Mouse (Mus musculus): ENCODE results near the gene Gosr2. TPM values are rescaled to one million over a fixed set of nuclear protein-coding genes. Genes with fewer than 3 reads are reported as not detected.

Gosr2 gene
- polyA plus RNA-seq, 1 experiment from 2014 or later: 58.7 TPM

- Histone ChIP-seq H3K9me3 (ENCODE audit: control insufficient read depth, low read length) (no peaks in the 10 kb centered on the region), H3K9ac (ENCODE audit: low read length) (no peak overlapping the region), H3K4me2 (replicated peaks; ENCODE audit: low read depth) (no peak overlapping the region), H3K4me3 (ENCODE audit: low read depth, low read length) (no peak overlapping the region), H3K27ac (replicated peaks) (no peak overlapping the region), H3K36me3 (ENCODE audit: control insufficient read depth, insufficient read depth, low read length) (no peaks in the 10 kb centered on the region), H3K4me1 (replicated peaks; ENCODE audit: control insufficient read depth, insufficient read depth) (no peaks in the 10 kb centered on the region), H3K27me3 (ENCODE audit: control insufficient read depth, insufficient read depth, low read length) (peaks cover 14% of the 10 kb centered on the region; the same call in 1 of the 2 replicates)
- WGBS: 55% methylated on average over 10 of the region's 10 CpGs
- no peak for TF ChIP-seq CTCF (IDR thresholded peaks at IDR 0.05; ENCODE audit: low read depth)
- TF ChIP-seq EP300 (optimal IDR thresholded peaks at IDR 0.05): no peak
- ATAC-seq (ENCODE audit: low FRiP score, low TSS enrichment) (no peak), DNase-seq (ENCODE audit: low spot score) (peak; percentile 48)
Observed at GRCm38 (mm10) chr11:103653359-103653965, 44.2 kb downstream of the Gosr2 start.

GRCm38 (mm10) chr11:103651426-103651825 is 46.3 kb downstream of the Gosr2 start:
- H3K27me3 ChIP-seq (ENCODE audit: control insufficient read depth, insufficient read depth, low read length): peaks cover 14% of the 10 kb centered on the region; the same call in 1 of the 2 replicates
- no peak overlapping the region for H3K4me3 ChIP-seq (ENCODE audit: low read depth, low read length)
- H3K4me2 ChIP-seq (replicated peaks; ENCODE audit: low read depth): no peak overlapping the region
- DNase-seq (ENCODE audit: low spot score): no peak
- no peak for ATAC-seq (ENCODE audit: low FRiP score, low TSS enrichment)
- TF ChIP-seq CTCF (IDR thresholded peaks at IDR 0.05; ENCODE audit: low read depth) (no peak), EP300 (optimal IDR thresholded peaks at IDR 0.05) (no peak)
- H3K36me3 ChIP-seq (ENCODE audit: control insufficient read depth, insufficient read depth, low read length): no peaks in the 10 kb centered on the region
- H3K27ac ChIP-seq (replicated peaks): no peak overlapping the region
- H3K9me3 ChIP-seq (ENCODE audit: control insufficient read depth, low read length): no peaks in the 10 kb centered on the region
- no peak overlapping the region for H3K9ac ChIP-seq (ENCODE audit: low read length)
- WGBS: 76% methylated on average over 6 of the region's 6 CpGs
- H3K4me1 ChIP-seq (replicated peaks; ENCODE audit: control insufficient read depth, insufficient read depth): no peaks in the 10 kb centered on the region

GRCm38 (mm10) chr11:103649983-103650493 is 47.7 kb downstream of the Gosr2 start:
- H3K27me3 ChIP-seq (ENCODE audit: control insufficient read depth, insufficient read depth, low read length): peaks cover 14% of the 10 kb centered on the region; the same call in 1 of the 2 replicates
- no peaks in the 10 kb centered on the region for H3K36me3 ChIP-seq (ENCODE audit: control insufficient read depth, insufficient read depth, low read length)
- H3K4me2 ChIP-seq (replicated peaks; ENCODE audit: low read depth): peak overlapping the region; percentile 52

GRCm38 (mm10) chr11:103649301-103649982 is 48.3 kb downstream of the Gosr2 start, which contains the start of gene Rprml:
Gene Rprml, plus strand, starts transcription at chr11:103649570.
- no peak; the same call in 1 of the 2 replicates for ATAC-seq (ENCODE audit: low FRiP score, low TSS enrichment)
- under 1% methylated on average over 65 of the region's 71 CpGs for WGBS

More at GRCm38 (mm10) chr11:103649983-103650493, 47.7 kb downstream of the Gosr2 start:
- DNase-seq (ENCODE audit: low spot score) (no peak), ATAC-seq (ENCODE audit: low FRiP score, low TSS enrichment) (no peak)
- WGBS: 3% methylated on average over 37 of the region's 37 CpGs
- no peak for TF ChIP-seq EP300 (optimal IDR thresholded peaks at IDR 0.05)
- TF ChIP-seq CTCF (IDR thresholded peaks at IDR 0.05; ENCODE audit: low read depth): no peak
- Histone ChIP-seq H3K4me3 (ENCODE audit: low read depth, low read length) (peak overlapping the region; percentile 30), H3K4me1 (replicated peaks; ENCODE audit: control insufficient read depth, insufficient read depth) (no peaks in the 10 kb centered on the region), H3K27ac (replicated peaks) (no peak overlapping the region), H3K9me3 (ENCODE audit: control insufficient read depth, low read length) (no peaks in the 10 kb centered on the region), H3K9ac (ENCODE audit: low read length) (no peak overlapping the region)

GRCm38 (mm10) chr11:103648656-103649055 is 49.0 kb downstream of the Gosr2 start:
- ATAC-seq (ENCODE audit: low FRiP score, low TSS enrichment) (no peak), DNase-seq (ENCODE audit: low spot score) (no peak)
- Histone ChIP-seq H3K36me3 (ENCODE audit: control insufficient read depth, insufficient read depth, low read length) (no peaks in the 10 kb centered on the region), H3K9ac (ENCODE audit: low read length) (no peak overlapping the region), H3K4me2 (replicated peaks; ENCODE audit: low read depth) (no peak overlapping the region), H3K4me1 (replicated peaks; ENCODE audit: control insufficient read depth, insufficient read depth) (no peaks in the 10 kb centered on the region), H3K9me3 (ENCODE audit: control insufficient read depth, low read length) (no peaks in the 10 kb centered on the region), H3K27me3 (ENCODE audit: control insufficient read depth, insufficient read depth, low read length) (peaks cover 14% of the 10 kb centered on the region; the same call in 1 of the 2 replicates), H3K27ac (replicated peaks) (no peak overlapping the region), H3K4me3 (ENCODE audit: low read depth, low read length) (no peak overlapping the region)
- TF ChIP-seq CTCF (IDR thresholded peaks at IDR 0.05; ENCODE audit: low read depth) (no peak), EP300 (optimal IDR thresholded peaks at IDR 0.05) (no peak)
- WGBS: 25% methylated on average over 7 of the region's 7 CpGs

More at GRCm38 (mm10) chr11:103649301-103649982, 48.3 kb downstream of the Gosr2 start, which contains the start of gene Rprml:
- Histone ChIP-seq H3K4me3 (ENCODE audit: low read depth, low read length) (peak within 1 kb of the TSS; percentile 30), H3K36me3 (ENCODE audit: control insufficient read depth, insufficient read depth, low read length) (no peaks in the 10 kb centered on the region), H3K27ac (replicated peaks) (no peak within 1 kb of the TSS), H3K9me3 (ENCODE audit: control insufficient read depth, low read length) (no peaks in the 10 kb centered on the region), H3K4me2 (replicated peaks; ENCODE audit: low read depth) (peak within 1 kb of the TSS; percentile 52), H3K9ac (ENCODE audit: low read length) (no peak within 1 kb of the TSS), H3K27me3 (ENCODE audit: control insufficient read depth, insufficient read depth, low read length) (peaks cover 14% of the 10 kb centered on the region; the same call in 1 of the 2 replicates), H3K4me1 (replicated peaks; ENCODE audit: control insufficient read depth, insufficient read depth) (no peaks in the 10 kb centered on the region)
- TF ChIP-seq EP300 (optimal IDR thresholded peaks at IDR 0.05) (no peak), CTCF (IDR thresholded peaks at IDR 0.05; ENCODE audit: low read depth) (no peak)
- DNase-seq (ENCODE audit: low spot score): peak; percentile 24

Data from stomach, postnatal 0 days (tissue).